ENCODE assay signal across 8 mouse cellular contexts in genomic region chr16:20537071-20537471, GRCm38 (mm10). TPM values are rescaled to one million over a fixed set of nuclear protein-coding genes. Genes with fewer than 3 reads are reported as not detected.
DNase-seq lines count a peak whose midpoint lies in the region; ATAC-seq lines count a peak whose summit lies in the region.

No protein-coding gene starts in this region.

- peaks cover 26% of the 10 kb centered on the region for H3K4me1 ChIP-seq in forebrain, embryonic 15.5 days
- peaks cover 22% of the 10 kb centered on the region for H3K4me1 ChIP-seq in kidney, embryonic 14.5 days (ENCODE audit: control insufficient read depth, insufficient read depth, low read length)
- H3K4me1 ChIP-seq in midbrain, embryonic 11.5 days (ENCODE audit: control insufficient read depth, insufficient read depth, low read length): peaks cover 16% of the 10 kb centered on the region

- no peak for ATAC-seq in forebrain, embryonic 15.5 days (replicated peaks)
- ATAC-seq in kidney, embryonic 14.5 days (ENCODE audit: low FRiP score, low TSS enrichment): 0 out of 2 replicates have a peak, but pooled peaks have one; percentile 13
- no peak for ATAC-seq in midbrain, embryonic 11.5 days (ENCODE audit: low FRiP score)
- ATAC-seq in CD4-positive, CD25-positive, alpha-beta regulatory T cell, adult 4 months: no peak

- peak overlapping the region; percentile 87 for H3K4me2 ChIP-seq in forebrain, embryonic 15.5 days (replicated peaks)
- peak overlapping the region; percentile 76 for H3K4me2 ChIP-seq in kidney, embryonic 14.5 days (replicated peaks; ENCODE audit: low read depth, low read length)
- peak overlapping the region; percentile 87 for H3K4me2 ChIP-seq in midbrain, embryonic 11.5 days

- no peaks in the 10 kb centered on the region for H3K9me3 ChIP-seq in forebrain, embryonic 15.5 days
- H3K9me3 ChIP-seq in kidney, embryonic 14.5 days (ENCODE audit: control insufficient read depth, low read length): no peaks in the 10 kb centered on the region
- H3K9me3 ChIP-seq in midbrain, embryonic 11.5 days (ENCODE audit: control insufficient read depth, low read length): no peaks in the 10 kb centered on the region

- peaks cover 43% of the 10 kb centered on the region for H3K36me3 ChIP-seq in forebrain, embryonic 15.5 days
- H3K36me3 ChIP-seq in kidney, embryonic 14.5 days (ENCODE audit: control insufficient read depth, insufficient read depth, low read length): peaks cover 56% of the 10 kb centered on the region
- H3K36me3 ChIP-seq in midbrain, embryonic 11.5 days (ENCODE audit: control insufficient read depth, insufficient read depth, low read length): peaks cover 16% of the 10 kb centered on the region

- peak overlapping the region; percentile 88 for H3K4me3 ChIP-seq in forebrain, embryonic 15.5 days
- H3K4me3 ChIP-seq in kidney, embryonic 14.5 days (ENCODE audit: low read length): peak overlapping the region; percentile 78
- H3K4me3 ChIP-seq in midbrain, embryonic 11.5 days (ENCODE audit: low read depth, low read length): peak overlapping the region; percentile 73

- peak; percentile 46 to 49 for DNase-seq in right cerebral cortex, postnatal 10 days (ENCODE audit: low spot score in 2 of 2)
- no peak for DNase-seq in right cerebral cortex, adult 18-20 months
- peak; percentile 70 to 71 for DNase-seq in adrenal gland, postnatal 36 days
- peak; percentile 87 for DNase-seq in midbrain, embryonic 11.5 days (ENCODE audit: low spot score, missing footprints)
- DNase-seq in natural killer cell, adult 2 months (ENCODE audit: low spot score in 2 of 2): no peak

- H3K27me3 ChIP-seq in forebrain, embryonic 15.5 days: no peaks in the 10 kb centered on the region
- no peaks in the 10 kb centered on the region for H3K27me3 ChIP-seq in kidney, embryonic 14.5 days (ENCODE audit: control insufficient read depth, insufficient read depth, low read length)
- no peaks in the 10 kb centered on the region for H3K27me3 ChIP-seq in midbrain, embryonic 11.5 days (ENCODE audit: control insufficient read depth, insufficient read depth, low read length)

- peak overlapping the region; percentile 97 for H3K9ac ChIP-seq in forebrain, embryonic 15.5 days (replicated peaks)
- H3K9ac ChIP-seq in kidney, embryonic 14.5 days (ENCODE audit: low read depth, low read length): peak overlapping the region; percentile 52
- peak overlapping the region; percentile 53 for H3K9ac ChIP-seq in midbrain, embryonic 11.5 days (ENCODE audit: low read length)

- 8% methylated on average over 5 of the region's 5 CpGs for WGBS in forebrain, embryonic 15.5 days
- 27% methylated on average over 5 of the region's 5 CpGs for WGBS in kidney, embryonic 14.5 days
- 10% methylated on average over 5 of the region's 5 CpGs for WGBS in midbrain, embryonic 11.5 days

- peak overlapping the region; percentile 40 for H3K27ac ChIP-seq in forebrain, embryonic 15.5 days (replicated peaks)
- H3K27ac ChIP-seq in kidney, embryonic 14.5 days (ENCODE audit: low read depth, low read length): peak overlapping the region; percentile 34
- H3K27ac ChIP-seq in midbrain, embryonic 11.5 days (ENCODE audit: low read depth, low read length): no peak overlapping the region

RNA-seq across cellular contexts. Expression of gene Ap2m1, which starts 1.8 kb away (rescaled TPM):
- 100 to 1,000 TPM; 279 to 383 TPM for total RNA-seq in adrenal gland, postnatal 36 days (2021)
- polyA plus RNA-seq in forebrain, embryonic 15.5 days (2015; fragmentation: Nextera tagmentation; extraction: Ambion mirVana): 1,124 and 1,145 TPM in 2 replicates
- 607 TPM in 2 replicates for polyA plus RNA-seq in kidney, embryonic 14.5 days (2014; fragmentation: Nextera tagmentation; extraction: Ambion mirVana)
- 867 and 919 TPM in 2 replicates for polyA plus RNA-seq in midbrain, embryonic 11.5 days (2014; fragmentation: Nextera tagmentation; extraction: Ambion mirVana)
- polyA plus RNA-seq in CD4-positive, CD25-positive, alpha-beta regulatory T cell, adult 4 months (2017; shearing (Covaris generic)): 100 to 1,000 TPM; 452 to 618 TPM

RNA-seq across cellular contexts. Expression of gene Abcf3, which starts 11.3 kb away (rescaled TPM):
- total RNA-seq in adrenal gland, postnatal 36 days (2021): 10 to 100 TPM; 86.0 to 95.3 TPM
- 74.0 and 74.5 TPM in 2 replicates for polyA plus RNA-seq in forebrain, embryonic 15.5 days (2015; fragmentation: Nextera tagmentation; extraction: Ambion mirVana)
- 42.6 and 44.5 TPM in 2 replicates for polyA plus RNA-seq in kidney, embryonic 14.5 days (2014; fragmentation: Nextera tagmentation; extraction: Ambion mirVana)
- polyA plus RNA-seq in midbrain, embryonic 11.5 days (2014; fragmentation: Nextera tagmentation; extraction: Ambion mirVana): 62.2 and 64.4 TPM in 2 replicates
- polyA plus RNA-seq in CD4-positive, CD25-positive, alpha-beta regulatory T cell, adult 4 months (2017; shearing (Covaris generic)): 10 to 100 TPM; 74.2 to 95.0 TPM

RNA-seq across cellular contexts. Expression of gene Dvl3, which starts 20.3 kb away (rescaled TPM):
- total RNA-seq in adrenal gland, postnatal 36 days (2021): 10 to 100 TPM; 40.7 to 45.2 TPM
- polyA plus RNA-seq in forebrain, embryonic 15.5 days (2015; fragmentation: Nextera tagmentation; extraction: Ambion mirVana): 33.3 and 33.7 TPM in 2 replicates
- polyA plus RNA-seq in kidney, embryonic 14.5 days (2014; fragmentation: Nextera tagmentation; extraction: Ambion mirVana): 29.1 and 30.5 TPM in 2 replicates
- polyA plus RNA-seq in midbrain, embryonic 11.5 days (2014; fragmentation: Nextera tagmentation; extraction: Ambion mirVana): 47.7 and 49.6 TPM in 2 replicates
- 10 to 100 TPM; 14.7 to 17.8 TPM for polyA plus RNA-seq in CD4-positive, CD25-positive, alpha-beta regulatory T cell, adult 4 months (2017; shearing (Covaris generic))

RNA-seq across cellular contexts. Expression of gene Eif2b5, which starts 38.5 kb away (rescaled TPM):
- total RNA-seq in adrenal gland, postnatal 36 days (2021): 10 to 100 TPM; 62.4 to 62.6 TPM
- polyA plus RNA-seq in forebrain, embryonic 15.5 days (2015; fragmentation: Nextera tagmentation; extraction: Ambion mirVana): 96.8 and 98.9 TPM in 2 replicates
- polyA plus RNA-seq in kidney, embryonic 14.5 days (2014; fragmentation: Nextera tagmentation; extraction: Ambion mirVana): 68.6 and 115 TPM in 2 replicates
- 141 and 148 TPM in 2 replicates for polyA plus RNA-seq in midbrain, embryonic 11.5 days (2014; fragmentation: Nextera tagmentation; extraction: Ambion mirVana)
- polyA plus RNA-seq in CD4-positive, CD25-positive, alpha-beta regulatory T cell, adult 4 months (2017; shearing (Covaris generic)): 10 to 100 TPM; 12.0 to 16.3 TPM

RNA-seq across cellular contexts. Expression of gene Vwa5b2, which starts 52.2 kb away (rescaled TPM):
- 1 to 10 TPM; 1.4 to 1.6 TPM for total RNA-seq in adrenal gland, postnatal 36 days (2021)
- 4.3 and 5.3 TPM in 2 replicates for polyA plus RNA-seq in forebrain, embryonic 15.5 days (2015; fragmentation: Nextera tagmentation; extraction: Ambion mirVana)
- 0.79 and 1.3 TPM in 2 replicates for polyA plus RNA-seq in kidney, embryonic 14.5 days (2014; fragmentation: Nextera tagmentation; extraction: Ambion mirVana)
- polyA plus RNA-seq in midbrain, embryonic 11.5 days (2014; fragmentation: Nextera tagmentation; extraction: Ambion mirVana): 1.6 and 2.5 TPM in 2 replicates
- under 1 TPM in 1 of 2 experiments, not detected in 1; 0.16 TPM for polyA plus RNA-seq in CD4-positive, CD25-positive, alpha-beta regulatory T cell, adult 4 months (2017; shearing (Covaris generic))

Comparison
In these comparisons a context has a peak if more than half of its experiments do, and no peak if none do; other contexts are left out.
1. DNase-seq: peak in right cerebral cortex, postnatal 10 days (2 of 2), adrenal gland, postnatal 36 days (2 of 2) and midbrain, embryonic 11.5 days (single experiment); none in right cerebral cortex, adult 18-20 months (single experiment) and natural killer cell, adult 2 months (0 of 2).
2. Peak in every context shown above with its lines, with median percentiles within 50 percentile points of each other: H3K4me2 ChIP-seq, H3K4me3 ChIP-seq and H3K9ac ChIP-seq.